Mouse (Mus musculus) midbrain, postnatal 0 days (tissue): Measurements from ENCODE around the gene Arhgap31. TPM values are rescaled to one million over a fixed set of nuclear protein-coding genes. Genes with fewer than 3 reads are reported as not detected.

Experiments used
- ATAC-seq: fragments of 200-750 bp; cut with Nextera tagmentation; 2 replicates; pipeline ENCODE4 v1.8.0; 2017; ENCODE audit warnings: moderate number of reproducible peaks, mild to moderate bottlenecking, moderate TSS enrichment, moderate library complexity; ENCODE audit not compliant: low FRiP score
- DNase-seq: peaks from one replicate; pipeline ENCODE4 v3.0.0-alpha.2; 2015; ENCODE audit warnings: low spot score
- H3K27ac ChIP-seq: fragments of 300-500 bp; sonication (generic); 2 replicates; pipeline ENCODE4 v1.5.1; 2014; ENCODE audit warnings: low read depth, mild to moderate bottlenecking, low read length, mixed read lengths
- H3K27me3 ChIP-seq: fragments of 300-500 bp; sonication (generic); 2 replicates; pipeline ENCODE4 v1.6.1; 2014; ENCODE audit warnings: low read length, control low read depth, mixed read lengths; ENCODE audit not compliant: insufficient read depth
- H3K36me3 ChIP-seq: fragments of 300-500 bp; sonication (generic); 2 replicates; pipeline ENCODE4 v1.6.1; 2014; ENCODE audit warnings: low read length, control low read depth, mixed read lengths; ENCODE audit not compliant: insufficient read depth
- H3K4me1 ChIP-seq: fragments of 300-500 bp; sonication (generic); 2 replicates; pipeline ENCODE4 v1.6.1; 2014; ENCODE audit warnings: mild to moderate bottlenecking, control low read depth, antibody characterized with exemption, low read length, mixed read lengths; ENCODE audit not compliant: insufficient read depth
- H3K4me2 ChIP-seq: fragments of 300-500 bp; sonication (generic); 2 replicates; pipeline ENCODE4 v1.6.1; 2014; ENCODE audit warnings: low read depth, mild to moderate bottlenecking, low read length, mixed read lengths; ENCODE audit not compliant: poor library complexity, severe bottlenecking
- H3K4me3 ChIP-seq: fragments of 300-500 bp; sonication (generic); 2 replicates; pipeline ENCODE4 v1.5.1; 2014; ENCODE audit warnings: low read depth, mild to moderate bottlenecking, low read length, moderate library complexity
- H3K9ac ChIP-seq: fragments of 300-500 bp; sonication (generic); replicated peaks from 2 replicates; pipeline ENCODE4 v1.6.1; 2014; ENCODE audit warnings: mild to moderate bottlenecking, low read length, moderate library complexity, mixed read lengths; ENCODE audit not compliant: poor library complexity, severe bottlenecking
- H3K9me3 ChIP-seq: fragments of 300-500 bp; sonication (generic); 2 replicates; pipeline ENCODE4 v1.6.1; 2016; ENCODE audit warnings: low read length, control low read depth
- CTCF ChIP-seq: IDR thresholded peaks from 2 replicates; pipeline ENCODE4 v1.5.1; 2016; ENCODE audit warnings: antibody characterized with exemption, mild to moderate bottlenecking
- WGBS: fragments of 180-500 bp; shearing (Covaris S2); extraction: QIAGEN DNeasy Blood & Tissue Kit; methylation state at CpG from one replicate; pipeline ENCODE4 v1.1.7; 2014; 5-methylcytosine and 5-hydroxymethylcytosine counted together
- polyA plus RNA-seq: library from polyadenylated mRNA; unstranded; fragments of >200 nt; fragmentation: Nextera tagmentation; extraction: Ambion mirVana; gene quantifications from 2 replicates; pipeline ENCODE4 v1.2.1, GENCODE M21; 2015
- total RNA-seq: library from RNA; depleted of rRNA; stranded (reverse); fragments of >200 nt; gene quantifications from 2 replicates; pipeline ENCODE4 v1.2.3, GENCODE M21; 2014

The Arhgap31 gene
- total and polyA plus RNA-seq, 2 experiments from 2014 or later, result 3.2 to 10.0 TPM

- no peak for ATAC-seq
- 67% methylated on average over 9 of the region's 9 CpGs for WGBS
These were observed 7.4 kb downstream of the Arhgap31 start for GRCm38 (mm10) chr16:38705531-38706281.

GRCm38 (mm10) chr16:38703501-38703900 lies 9.6 kb downstream of the Arhgap31 start:
- no peaks in the 10 kb centered on the region for H3K27me3 ChIP-seq
- no peak for TF ChIP-seq CTCF
- ATAC-seq (no peak), DNase-seq (no peak)
- no peak overlapping the region for H3K27ac ChIP-seq
- H3K9ac ChIP-seq, result no peak overlapping the region
- H3K9me3 ChIP-seq, result no peaks in the 10 kb centered on the region
- H3K4me3 ChIP-seq, result no peak overlapping the region
- WGBS, result 62% methylated on average over 6 of the region's 6 CpGs
- no peaks in the 10 kb centered on the region; the same call in 1 of the 2 replicates for H3K4me1 ChIP-seq
- no peaks in the 10 kb centered on the region for H3K36me3 ChIP-seq
- no peak overlapping the region for H3K4me2 ChIP-seq

More at GRCm38 (mm10) chr16:38705531-38706281, 7.4 kb downstream of the Arhgap31 start:
- Histone ChIP-seq H3K27ac (no peak overlapping the region), H3K4me2 (no peak overlapping the region), H3K9me3 (no peaks in the 10 kb centered on the region), H3K9ac (no peak overlapping the region), H3K36me3 (no peaks in the 10 kb centered on the region), H3K4me1 (no peaks in the 10 kb centered on the region; the same call in 1 of the 2 replicates), H3K4me3 (no peak overlapping the region), H3K27me3 (no peaks in the 10 kb centered on the region)
- no peak for DNase-seq
- TF ChIP-seq CTCF, result no peak

GRCm38 (mm10) chr16:38702316-38702715 lies 10.8 kb downstream of the Arhgap31 start:
- Histone ChIP-seq H3K27ac (no peak overlapping the region), H3K36me3 (no peaks in the 10 kb centered on the region), H3K4me3 (no peak overlapping the region), H3K9ac (no peak overlapping the region), H3K4me1 (no peaks in the 10 kb centered on the region; the same call in 1 of the 2 replicates), H3K4me2 (no peak overlapping the region), H3K9me3 (no peaks in the 10 kb centered on the region), H3K27me3 (no peaks in the 10 kb centered on the region)
- 91% methylated on average over 3 of the region's 3 CpGs for WGBS
- DNase-seq, result no peak
- TF ChIP-seq CTCF, result no peak
- no peak for ATAC-seq

GRCm38 (mm10) chr16:38701492-38702185 lies 11.4 kb downstream of the Arhgap31 start:
- Histone ChIP-seq H3K9me3 (no peaks in the 10 kb centered on the region), H3K4me2 (no peak overlapping the region)
- DNase-seq, result no peak

GRCm38 (mm10) chr16:38700392-38701162 lies 12.5 kb downstream of the Arhgap31 start:
- no peak for TF ChIP-seq CTCF
- H3K27ac ChIP-seq, result no peak overlapping the region
- H3K4me3 ChIP-seq, result no peak overlapping the region
- H3K4me2 ChIP-seq, result no peak overlapping the region
- no peaks in the 10 kb centered on the region for H3K9me3 ChIP-seq
- no peaks in the 10 kb centered on the region for H3K4me1 ChIP-seq
- 82% methylated on average over 16 of the region's 16 CpGs for WGBS
- DNase-seq (no peak), ATAC-seq (no peak)
- no peaks in the 10 kb centered on the region for H3K36me3 ChIP-seq
- no peaks in the 10 kb centered on the region for H3K27me3 ChIP-seq
- no peak overlapping the region for H3K9ac ChIP-seq

More at GRCm38 (mm10) chr16:38701492-38702185, 11.4 kb downstream of the Arhgap31 start:
- ATAC-seq, result no peak
- Histone ChIP-seq H3K27ac (no peak overlapping the region), H3K27me3 (no peaks in the 10 kb centered on the region), H3K4me3 (no peak overlapping the region), H3K9ac (no peak overlapping the region), H3K36me3 (no peaks in the 10 kb centered on the region), H3K4me1 (no peaks in the 10 kb centered on the region)
- 18% methylated on average over 9 of the region's 9 CpGs for WGBS
- TF ChIP-seq CTCF, result no peak
